Mouse (Mus musculus): ENCODE measurements around the gene Prkar1b. TPM values are rescaled to one million over a fixed set of nuclear protein-coding genes. Genes with fewer than 3 reads are reported as not detected.

Prkar1b gene
- total RNA-seq, 4 experiments from 2014 or later: 2.1 to 2.7 (median 2.3) TPM

DNA sequence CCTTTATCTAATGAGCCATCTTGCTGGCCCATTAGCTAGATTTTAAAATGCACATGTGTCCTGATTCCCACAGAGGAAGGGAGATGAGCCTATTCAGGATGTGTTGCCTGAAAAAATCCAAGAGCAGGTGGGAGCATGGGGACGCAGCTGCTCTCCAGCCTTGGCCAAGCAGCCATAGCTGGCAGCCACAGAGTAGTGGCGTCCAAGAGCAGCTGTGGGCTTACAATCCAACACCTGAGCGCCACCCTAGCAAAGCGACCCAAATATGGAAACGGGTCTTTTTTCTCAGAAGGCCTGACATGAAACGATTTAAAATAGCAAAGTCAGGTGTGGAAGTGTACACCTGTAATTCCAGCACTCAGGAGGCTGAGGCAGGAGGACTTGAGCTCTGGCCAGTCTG is 145.2 kb downstream of the Prkar1b start:
- DNase-seq (ENCODE audit: low spot score): no peak

DNA sequence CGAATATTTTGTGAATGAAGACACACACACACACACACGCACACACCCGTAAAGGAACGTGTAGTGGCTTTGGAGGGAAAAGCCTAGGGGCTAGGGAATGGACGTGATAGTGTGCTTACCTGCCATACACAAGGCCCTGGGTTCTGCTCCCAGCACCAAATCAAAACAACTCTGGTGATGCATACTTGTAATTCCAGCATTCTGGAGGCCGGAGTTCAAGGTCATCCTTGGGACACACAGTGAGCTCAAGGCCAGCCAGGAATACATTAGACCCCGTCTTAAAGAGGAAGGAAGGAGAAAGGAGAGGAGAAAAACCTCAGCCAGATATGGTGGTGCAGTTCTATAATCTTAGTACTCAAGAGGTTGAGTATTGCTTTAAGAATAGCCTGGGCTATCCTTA is 150.1 kb downstream of the Prkar1b start:
- DNase-seq (ENCODE audit: low spot score): no peak

DNA sequence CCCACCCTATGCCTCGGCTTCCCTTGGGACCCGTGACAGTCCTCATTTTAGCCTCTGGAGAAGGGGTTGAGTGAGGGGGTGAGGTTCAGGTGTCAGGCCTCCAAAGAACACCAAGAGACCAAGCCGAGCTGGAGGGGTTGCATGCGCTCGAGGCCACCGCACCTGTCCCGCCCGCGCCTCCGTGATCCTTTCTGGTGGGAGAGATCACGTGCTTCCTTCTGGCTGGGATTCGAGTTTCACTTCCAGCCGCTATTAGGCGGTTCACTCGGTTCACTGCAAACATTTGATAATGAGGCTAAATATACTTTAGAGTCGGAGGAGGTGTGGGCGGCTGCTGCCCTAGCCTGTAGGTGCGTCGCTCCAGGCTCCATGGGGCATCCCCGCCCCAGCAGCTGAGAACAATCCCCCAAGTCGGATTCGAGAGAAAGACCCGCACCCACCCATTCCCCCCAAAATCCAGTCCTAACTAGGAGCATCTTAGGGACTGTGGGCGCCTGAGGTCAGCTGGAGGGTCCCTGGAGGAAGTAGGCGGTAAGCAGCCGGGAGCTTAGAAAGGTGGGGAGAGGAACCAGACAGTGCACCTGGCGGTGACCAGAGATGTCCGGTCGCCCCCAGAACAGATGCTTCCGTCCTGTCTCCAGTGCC is 151.7 kb downstream of the Prkar1b start:
- DNase-seq (ENCODE audit: low spot score): peak; percentile 74

DNA sequence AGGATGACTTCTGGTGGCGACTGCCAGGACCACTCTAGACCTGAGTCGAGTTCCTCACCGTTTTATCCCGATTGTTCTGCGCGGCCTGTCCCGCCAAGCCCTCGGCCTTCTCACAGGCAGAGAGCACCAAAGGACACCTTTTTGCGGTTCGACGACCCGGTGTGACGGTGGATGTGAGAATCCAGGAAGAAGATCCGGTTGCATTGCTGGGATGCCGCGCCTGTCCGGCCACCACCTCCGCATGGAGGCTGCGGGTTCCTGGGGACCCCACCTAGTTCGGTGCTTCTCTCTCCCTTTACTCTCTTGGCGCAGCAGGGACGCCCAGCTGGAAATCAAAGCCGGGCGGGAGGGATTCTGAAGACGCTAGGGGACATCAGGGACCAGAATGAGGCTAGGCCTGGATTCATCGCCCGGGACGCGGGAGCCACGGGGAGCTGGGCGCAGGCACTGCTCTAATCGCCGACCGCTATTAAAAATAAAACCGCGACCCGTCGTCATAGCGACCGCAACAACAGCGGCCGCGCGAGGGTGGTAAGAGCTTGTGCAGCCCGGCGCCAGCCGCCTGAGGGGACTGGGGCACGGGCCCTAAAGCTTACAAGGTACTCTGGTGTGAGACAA is 152.5 kb downstream of the Prkar1b start, which contains the start of gene Pdgfa:
TSS of gene Pdgfa (minus strand) at position 200 of the 618 bp plus-strand sequence.
- DNase-seq (ENCODE audit: low spot score): peak; percentile 69

DNA sequence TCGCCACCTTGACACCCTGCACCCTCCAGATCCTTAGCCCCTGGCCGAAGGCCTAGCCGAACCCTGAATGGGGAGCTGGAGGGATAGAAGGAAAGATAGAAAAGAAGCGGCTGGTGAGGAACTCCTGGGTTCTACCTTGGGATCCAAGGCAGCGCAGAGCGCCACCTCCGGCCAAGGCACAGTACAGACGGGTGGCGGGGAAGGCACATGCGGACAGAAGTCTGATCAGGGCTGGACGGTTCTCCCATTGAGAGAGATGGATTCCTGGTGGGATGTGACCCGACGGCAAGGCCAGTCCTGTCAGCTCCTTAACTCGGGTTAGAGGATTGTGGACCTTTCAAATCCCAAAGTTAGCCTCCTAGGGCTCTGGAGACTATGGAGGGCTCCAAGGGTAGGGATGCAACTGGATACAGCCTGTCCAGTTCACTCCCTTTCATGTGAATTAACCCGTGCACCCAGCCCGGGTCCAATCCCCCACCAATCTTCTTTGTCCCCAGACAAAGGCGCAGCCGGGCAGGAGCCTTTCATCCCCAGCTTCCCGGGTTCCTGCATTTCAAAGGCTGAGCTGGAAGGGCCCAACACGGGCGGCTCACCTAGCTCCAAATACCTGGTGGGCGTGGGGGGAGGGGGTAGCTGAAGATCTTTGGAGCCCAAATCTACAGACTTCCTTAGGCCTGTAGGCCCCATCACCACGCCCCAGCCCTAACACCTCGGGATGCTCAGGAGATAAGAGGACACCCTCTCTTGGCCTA is 153.3 kb downstream of the Prkar1b start:
- DNase-seq (ENCODE audit: low spot score): no peak

DNA sequence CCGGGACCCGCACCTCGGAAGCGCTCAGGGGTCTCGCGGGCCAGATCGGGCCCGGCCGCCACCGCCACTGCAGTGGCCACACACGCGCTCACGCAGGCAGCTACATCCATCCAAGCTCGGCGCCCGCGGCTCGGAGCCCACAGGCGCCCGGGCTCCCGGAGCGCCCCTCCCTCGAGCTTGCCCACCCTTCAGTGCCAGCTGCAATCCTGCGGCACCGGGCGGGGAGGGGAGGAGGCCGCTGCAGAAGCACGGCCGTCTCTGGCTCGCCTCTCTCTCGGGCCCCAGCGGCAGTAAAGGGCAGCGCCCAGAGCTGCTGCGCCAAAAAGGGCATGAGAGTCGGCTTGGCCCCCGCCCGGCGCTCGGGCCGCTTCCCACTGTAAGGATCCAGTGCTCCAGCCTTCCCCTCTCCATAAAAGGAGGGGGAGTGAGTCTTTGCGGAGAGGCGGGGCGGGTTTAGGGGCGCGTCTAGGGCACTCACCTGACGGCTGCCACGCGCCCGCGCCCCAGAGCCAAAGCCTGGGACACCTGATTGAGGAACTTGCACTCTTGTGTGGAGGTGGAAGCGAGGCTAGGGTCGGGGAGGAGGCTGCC is 154.0 kb downstream of the Prkar1b start:
- DNase-seq (ENCODE audit: low spot score): peak; percentile 68

DNA sequence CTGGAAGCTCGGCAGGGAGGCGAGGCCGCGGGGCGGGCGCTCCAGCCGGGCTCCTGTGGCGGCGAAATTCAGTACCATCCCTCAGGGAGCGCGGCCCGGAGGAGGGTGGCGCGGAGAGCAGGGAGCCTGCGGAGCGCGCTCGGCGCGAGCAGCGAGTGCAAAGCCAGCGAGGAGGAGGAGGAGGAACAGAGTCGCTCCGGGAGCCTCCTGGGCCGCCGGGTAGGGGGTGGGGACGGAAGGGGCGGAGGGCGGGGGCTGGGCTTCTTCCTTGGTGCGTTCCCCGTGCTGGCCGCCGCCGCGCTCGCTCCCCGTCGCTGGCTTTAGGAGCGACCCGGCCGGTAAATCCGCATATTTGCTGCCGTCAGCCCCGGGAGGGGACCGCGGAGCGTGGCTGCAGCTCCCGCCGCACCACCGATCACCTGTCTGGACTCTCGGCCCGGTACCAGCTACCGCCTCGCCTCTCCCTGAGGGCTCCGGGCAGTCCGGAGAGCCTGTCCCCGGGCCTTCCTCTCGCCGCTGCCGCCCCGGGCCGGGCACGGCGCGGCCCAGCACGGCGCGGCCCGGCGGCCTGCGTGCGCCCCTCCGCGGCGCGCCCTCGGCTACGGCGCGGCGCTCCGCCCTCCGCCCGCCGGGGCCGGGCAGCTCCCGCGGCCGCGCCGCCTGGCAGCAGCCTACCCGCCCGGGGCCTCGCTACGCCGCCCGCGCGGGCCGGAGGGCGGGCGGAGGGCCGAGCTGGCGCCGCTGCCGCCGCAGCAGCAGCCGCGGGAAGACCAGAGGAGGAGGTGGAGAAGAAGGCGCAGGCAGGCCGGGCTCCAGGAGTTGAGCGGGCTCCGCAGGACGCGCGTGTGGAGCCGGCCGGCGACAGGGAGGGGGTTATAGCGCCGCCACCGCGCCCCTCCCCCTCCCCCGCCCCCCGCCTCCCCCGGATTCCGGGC is 154.7 kb downstream of the Prkar1b start:
- peak; percentile 72 for DNase-seq (ENCODE audit: low spot score)

DNA sequence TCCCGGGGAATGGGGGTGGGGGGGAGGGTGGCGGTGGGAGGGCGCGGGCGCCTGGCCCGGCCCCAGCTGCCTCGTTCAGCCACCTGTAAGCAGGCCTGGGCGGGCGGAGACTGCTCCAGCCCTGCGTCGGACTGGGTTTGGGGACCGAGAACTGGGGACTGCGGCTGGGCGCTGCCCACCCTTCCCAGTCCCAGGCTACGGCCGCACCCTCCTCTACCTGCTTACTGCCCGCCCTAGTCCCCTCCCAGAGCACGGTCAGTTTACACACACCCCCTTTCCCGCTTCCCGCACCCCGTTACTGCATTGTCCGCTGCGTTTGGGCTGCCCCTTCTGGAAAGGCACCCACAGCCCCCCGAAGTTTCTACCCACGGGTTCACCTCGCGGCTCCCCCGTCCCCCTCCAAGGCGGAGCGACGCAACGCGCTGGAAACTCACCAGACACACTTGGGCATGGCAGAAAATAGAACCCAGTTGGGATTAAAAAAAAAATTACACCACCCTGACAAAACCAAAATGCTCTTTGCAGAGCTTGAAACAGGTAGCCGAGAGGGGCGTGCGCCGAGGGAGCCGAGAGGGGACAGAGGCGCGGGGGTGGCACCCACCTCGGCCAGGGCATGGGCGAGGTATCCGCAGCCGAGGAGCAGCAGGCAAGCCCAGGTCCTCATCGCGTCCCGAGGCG is 155.6 kb downstream of the Prkar1b start:
- DNase-seq (ENCODE audit: low spot score): no peak

DNA sequence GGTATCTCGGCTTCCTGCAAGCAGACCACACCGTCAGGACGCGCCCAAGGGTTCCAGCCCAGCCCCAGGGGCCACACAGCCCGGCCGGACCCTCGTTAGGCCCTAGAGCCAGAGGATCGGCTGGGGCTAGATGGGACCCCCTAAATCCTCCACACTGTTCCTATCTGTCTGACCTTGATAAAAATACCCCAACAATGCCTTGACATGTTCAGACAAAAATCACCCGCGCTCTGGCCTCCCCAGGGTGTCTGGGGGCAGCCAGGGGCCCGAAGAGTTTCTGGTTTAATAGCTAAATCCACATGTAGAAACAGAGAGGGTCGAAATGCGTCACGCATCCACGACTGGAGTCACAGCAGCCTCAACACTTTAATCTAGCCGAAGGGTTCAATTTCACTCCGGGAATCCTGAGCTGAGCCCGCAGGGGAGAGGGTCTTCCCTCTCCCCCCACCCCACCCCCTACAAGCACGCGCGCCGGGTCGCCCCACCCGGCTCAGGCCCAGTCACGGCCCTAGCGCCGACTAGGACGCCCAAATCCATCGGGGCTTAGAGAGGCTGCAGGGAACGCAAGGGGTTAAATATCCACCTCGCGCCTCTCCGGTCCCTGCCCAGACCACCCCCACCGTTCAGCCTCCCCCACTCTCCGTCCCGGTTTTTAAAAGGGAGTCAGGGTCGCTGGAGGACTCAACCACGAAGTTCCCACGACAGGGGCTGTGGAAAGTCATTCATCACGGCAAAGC is 156.3 kb downstream of the Prkar1b start:
- DNase-seq (ENCODE audit: low spot score): no peak

DNA sequence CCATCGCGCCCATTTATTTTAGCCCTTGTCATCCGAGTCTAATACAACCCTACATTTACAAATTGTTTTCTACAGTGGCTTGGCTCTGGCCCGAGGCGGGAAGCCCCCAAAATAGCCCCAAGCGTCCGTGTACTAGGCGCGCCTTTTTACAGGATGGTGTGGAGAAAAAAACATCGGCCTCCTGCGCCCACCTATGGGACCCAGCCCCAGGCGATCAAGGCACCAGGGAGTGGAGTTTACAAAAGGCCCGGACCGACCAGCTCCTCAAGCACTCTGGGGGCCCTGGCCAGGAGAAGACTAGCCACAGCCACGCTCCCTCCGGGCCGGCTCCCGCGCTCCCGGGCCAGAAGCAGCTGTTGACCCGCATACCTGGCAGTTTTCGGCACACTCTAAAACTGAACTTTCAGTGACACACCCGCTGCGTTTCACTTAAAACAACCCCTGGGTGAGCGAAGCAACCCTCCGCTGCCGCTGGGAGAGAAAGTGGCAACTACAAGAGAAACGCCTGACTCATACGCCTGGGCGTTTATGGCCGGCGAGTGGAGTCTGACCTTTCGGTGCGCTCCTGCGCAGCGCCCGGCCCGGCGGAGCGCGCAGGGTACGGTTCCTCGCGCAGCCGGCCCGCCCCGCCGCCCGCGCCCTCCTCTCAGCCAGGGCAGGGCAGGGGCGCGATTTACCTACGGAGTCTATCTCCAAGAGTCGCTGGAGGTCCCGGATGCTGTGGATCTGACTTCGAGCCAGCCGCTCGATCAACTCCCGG is 157.0 kb downstream of the Prkar1b start:
- DNase-seq (ENCODE audit: low spot score): no peak

DNA sequence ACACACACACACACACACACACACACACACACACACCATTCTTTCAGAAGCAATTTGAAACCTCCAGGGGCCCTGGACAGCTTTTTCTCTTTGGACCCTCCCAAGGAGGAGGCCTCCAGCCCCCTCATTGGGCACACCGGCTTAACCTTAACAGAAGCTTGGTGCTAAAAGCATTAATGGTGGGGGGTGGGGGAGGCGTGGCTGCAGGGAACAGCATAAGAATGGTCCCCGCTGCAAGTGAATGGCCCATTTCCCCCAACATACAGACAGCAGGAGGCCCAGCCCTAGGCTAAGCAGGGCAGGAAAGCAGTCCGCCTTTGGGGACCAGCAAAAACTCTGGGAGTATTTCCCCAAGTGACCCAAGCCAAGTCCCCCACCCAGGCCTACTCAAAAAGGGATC is 158.1 kb downstream of the Prkar1b start:
- no peak for DNase-seq (ENCODE audit: low spot score)

DNA sequence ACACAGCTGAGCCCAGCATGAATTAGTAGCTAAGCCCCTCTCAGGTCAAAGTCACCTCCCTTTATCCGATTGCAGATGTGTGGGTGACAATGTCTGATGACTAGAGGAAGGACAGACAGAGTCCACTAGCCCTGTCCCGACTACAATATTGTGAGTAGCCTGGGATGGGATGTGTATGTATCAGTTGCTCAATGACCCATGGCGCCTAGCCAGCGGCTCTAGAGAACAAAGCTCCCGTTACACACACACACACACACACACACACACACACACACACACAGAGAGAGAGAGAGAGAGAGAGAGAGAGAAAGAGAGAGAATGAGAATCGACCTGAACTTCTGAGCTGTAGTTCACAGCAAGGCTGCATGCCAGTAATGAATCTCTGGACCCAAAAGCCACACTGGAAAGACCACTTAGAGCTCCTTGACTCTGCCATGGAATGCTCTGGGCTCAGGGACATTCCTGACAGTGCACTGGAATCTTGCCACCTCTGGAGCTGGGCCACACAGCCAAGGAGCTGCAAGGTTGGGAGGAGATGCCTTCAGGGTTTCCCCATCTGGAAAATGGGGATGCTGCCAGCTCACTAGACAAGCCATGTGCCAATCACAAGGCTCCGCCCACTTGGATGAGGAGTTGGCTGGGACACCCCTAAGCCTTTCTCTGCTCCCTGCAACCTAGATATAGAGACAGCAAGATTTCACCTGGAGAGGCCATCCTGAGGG is 159.0 kb downstream of the Prkar1b start:
- no peak for DNase-seq (ENCODE audit: low spot score)

DNA sequence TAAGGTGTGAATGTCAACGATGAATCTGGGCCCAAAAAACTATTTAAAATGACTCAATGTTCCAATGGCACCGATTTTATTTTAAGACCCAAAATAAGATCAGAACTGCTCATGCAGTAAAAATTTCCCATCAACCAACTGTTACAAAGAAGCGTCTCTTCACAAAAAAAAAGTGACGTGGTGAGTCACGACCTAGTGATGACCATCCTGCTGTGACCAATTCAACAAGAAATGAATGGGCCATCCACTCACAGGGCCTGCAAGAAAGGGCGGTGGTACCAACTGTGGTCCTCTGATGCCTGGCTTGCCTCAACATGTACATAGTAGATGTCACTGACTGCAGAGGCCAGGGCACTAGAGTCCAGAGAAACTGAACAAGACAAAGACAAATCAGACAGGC is 160.2 kb downstream of the Prkar1b start:
- DNase-seq (ENCODE audit: low spot score): no peak

DNA sequence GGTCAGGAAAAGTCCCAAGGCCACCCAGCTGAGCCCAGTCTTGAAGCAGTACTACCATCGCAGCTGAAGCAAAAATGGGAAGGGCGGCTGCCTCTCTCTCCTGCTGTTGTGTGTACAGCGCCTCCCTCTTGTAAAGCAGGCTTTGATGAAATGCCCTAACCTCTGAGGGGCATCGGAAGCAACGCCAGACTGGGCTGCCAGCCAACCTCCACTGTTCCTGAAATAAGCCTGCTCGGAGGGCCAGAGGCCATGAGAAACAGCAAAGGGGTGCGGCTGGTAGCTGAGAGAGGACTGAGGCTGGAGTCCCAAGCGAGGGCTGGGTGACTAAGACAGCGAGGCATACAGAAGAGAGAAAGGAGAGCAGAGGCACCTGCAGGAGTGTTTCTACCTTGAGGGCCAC is 161.0 kb downstream of the Prkar1b start:
- DNase-seq (ENCODE audit: low spot score): peak; percentile 75

DNA sequence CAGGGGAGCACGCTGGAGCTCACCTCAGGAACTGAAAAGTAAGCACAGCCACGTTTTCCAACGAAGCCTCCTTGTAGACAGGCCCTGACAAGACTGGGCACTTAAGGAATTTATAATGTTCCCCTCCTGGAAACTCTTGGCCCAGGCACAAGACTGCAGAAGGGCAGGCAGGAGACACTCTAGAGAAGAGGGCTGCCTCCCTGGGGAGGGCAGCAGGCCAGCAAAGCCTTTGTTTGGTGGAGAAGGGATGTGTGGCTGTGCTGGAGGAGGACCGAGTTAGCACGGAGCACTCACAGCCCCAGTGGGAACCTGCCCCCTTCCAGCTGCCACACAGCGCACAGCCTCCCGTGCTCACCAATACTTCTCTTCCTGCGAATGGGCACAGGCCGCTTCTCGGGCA is 161.8 kb downstream of the Prkar1b start:
- DNase-seq (ENCODE audit: low spot score): no peak

DNA sequence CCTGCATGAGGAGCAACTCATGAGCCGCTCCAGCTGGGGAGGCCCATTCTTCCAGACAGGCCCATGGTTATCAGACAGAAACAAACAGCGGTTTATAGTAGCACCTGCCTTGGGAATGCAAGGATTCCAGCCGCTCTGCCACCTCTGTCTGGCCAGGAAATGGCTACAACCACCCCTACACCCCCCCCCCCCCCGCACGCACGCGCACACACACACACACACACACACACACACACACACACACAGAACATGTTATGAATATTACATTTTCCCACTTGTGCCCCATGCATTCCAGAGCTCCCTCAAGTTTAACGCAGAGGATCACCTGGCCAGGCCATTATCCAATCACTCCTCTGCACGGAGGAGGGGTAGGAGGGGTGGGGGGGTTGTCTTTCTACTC is 167.9 kb downstream of the Prkar1b start:
- DNase-seq (ENCODE audit: low spot score): no peak

DNA sequence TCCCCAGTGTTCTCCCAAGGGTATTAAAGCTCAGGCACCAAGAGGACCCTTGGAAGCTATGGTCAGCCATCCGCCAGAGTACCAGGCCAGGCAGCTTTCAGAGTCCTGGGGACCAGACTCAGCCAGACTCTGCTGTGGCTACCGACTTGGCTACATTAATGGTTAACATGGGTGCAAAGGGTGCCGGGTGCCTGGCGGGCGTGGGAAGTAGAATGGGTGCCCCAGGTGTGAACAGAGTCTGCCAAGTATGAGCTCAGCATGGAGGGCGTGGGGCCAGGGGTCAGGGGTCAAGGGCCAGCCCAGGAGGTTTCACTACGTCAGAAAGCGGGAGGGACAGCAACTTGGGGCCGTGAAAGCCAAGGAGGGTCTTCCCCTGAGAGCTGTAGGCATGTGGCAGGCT is 169.2 kb downstream of the Prkar1b start:
- DNase-seq (ENCODE audit: low spot score): no peak

DNA sequence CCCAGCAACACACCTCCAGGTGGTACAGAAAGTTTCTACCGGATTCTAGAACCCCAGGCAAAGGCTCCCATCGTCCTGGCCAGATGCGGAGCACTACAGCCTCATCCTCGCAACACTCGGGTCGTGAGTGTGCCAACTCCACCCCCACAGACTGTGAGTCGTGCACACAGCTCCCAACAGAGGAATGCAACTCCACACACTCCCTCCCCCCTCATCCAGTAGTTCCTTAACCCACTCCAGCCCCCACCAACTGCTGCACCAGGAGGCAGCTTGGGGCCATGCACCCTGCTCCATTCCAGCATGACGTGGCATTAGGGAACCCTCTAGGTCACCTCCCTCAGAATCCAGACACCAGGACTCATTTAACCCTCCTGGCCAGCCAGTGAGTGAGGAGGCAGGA is 170.0 kb downstream of the Prkar1b start:
- no peak for DNase-seq (ENCODE audit: low spot score)

DNA sequence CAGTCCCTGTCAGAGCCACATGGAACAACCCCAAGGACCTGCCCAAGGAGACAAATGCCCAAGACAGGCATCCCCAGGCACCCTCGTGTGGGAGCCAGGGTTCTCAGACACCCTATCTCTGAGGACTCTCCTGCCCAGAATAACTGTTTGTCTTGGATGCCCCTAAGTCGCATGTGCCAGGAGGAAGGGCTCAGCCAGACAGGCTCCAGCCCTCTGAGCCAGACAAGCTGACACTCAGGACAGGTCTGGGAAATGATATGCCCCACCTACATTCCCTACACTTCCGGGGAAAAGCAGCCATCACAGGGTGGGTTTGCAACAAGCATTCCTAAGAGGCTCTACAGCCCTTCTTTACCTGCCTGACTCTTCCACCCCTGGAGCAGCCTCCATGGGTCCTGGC is 172.0 kb downstream of the Prkar1b start:
- DNase-seq (ENCODE audit: low spot score): no peak
